Mouse (Mus musculus): Measurements from ENCODE around the gene Gm45618. TPM values are rescaled to one million over a fixed set of nuclear protein-coding genes. Genes with fewer than 3 reads are reported as not detected.
"Not testable (repeated sequence)": the region's sequence is repeated elsewhere in the genome, so short reads cannot be mapped to it uniquely, and the experiment has no call there.

Gm45618 gene
- not detected in 2 replicates for polyA plus RNA-seq (2015; fragmentation: Nextera tagmentation; extraction: Ambion mirVana)

DNA sequence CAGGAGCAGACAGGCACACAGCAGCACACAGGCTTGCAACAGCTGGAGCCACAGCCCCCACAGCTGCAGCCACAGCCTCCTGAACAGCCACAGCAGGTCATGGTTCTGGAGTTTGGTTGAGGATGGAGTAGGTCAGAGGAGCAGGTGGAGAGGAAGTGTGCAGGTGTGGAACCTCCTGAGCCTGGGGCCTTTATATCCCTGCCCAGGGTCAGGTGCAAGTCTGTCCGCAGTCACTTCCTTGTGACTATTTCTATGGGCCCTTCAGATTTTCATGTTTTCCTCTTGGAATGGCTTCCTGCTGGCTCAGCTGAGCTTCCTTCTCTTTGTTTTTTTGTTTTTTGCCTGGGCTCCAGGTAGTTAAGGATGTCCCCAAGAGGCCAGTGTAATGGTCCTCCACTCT lies at the start of gene Gm45618:
TSS of gene Gm45618 (minus strand) at position 101 of the 400 bp plus-strand sequence.
- not testable (repeated sequence) for H3K4me1 ChIP-seq (ENCODE audit: control insufficient read depth, insufficient read depth, low read length); H3K36me3 ChIP-seq (ENCODE audit: control insufficient read depth, insufficient read depth); H3K4me3 ChIP-seq (ENCODE audit: low read length); ATAC-seq (replicated peaks; ENCODE audit: extremely low read depth, insufficient read depth, low FRiP score); H3K9ac ChIP-seq (ENCODE audit: low read length); H3K27ac ChIP-seq (ENCODE audit: low read length); H3K27me3 ChIP-seq (ENCODE audit: control insufficient read depth, insufficient read depth, low read length); H3K4me2 ChIP-seq (ENCODE audit: low read depth, low read length); H3K9me3 ChIP-seq (replicated peaks; ENCODE audit: control insufficient read depth, low read length)
- WGBS = 83% methylated on average over 1 of the region's 1 CpGs

DNA sequence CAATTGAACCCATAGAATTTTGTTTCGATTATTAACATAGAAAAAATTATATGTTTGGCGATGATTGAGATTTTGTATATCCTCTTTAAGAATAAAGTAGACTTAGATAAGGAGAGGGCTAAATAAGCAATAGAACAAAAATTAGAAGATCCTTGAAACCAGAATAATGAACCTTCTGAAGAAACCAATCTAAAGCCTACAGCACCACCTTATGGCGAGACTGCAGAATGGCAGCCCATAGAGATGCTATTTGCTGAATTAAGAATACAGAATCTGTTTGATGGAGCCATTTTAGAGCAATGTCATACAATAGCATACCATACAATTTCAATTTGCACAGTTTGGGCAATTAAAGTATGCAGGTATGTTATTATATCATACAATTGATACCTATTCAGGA lies 49.3 kb upstream of the Gm45618 start:
- H3K27ac ChIP-seq (ENCODE audit: low read length) = no peak overlapping the region
- no peak overlapping the region for H3K9ac ChIP-seq (ENCODE audit: low read length)
- no peaks in the 10 kb centered on the region for H3K27me3 ChIP-seq (ENCODE audit: control insufficient read depth, insufficient read depth, low read length)
- no peaks in the 10 kb centered on the region for H3K9me3 ChIP-seq (replicated peaks; ENCODE audit: control insufficient read depth, low read length)
- ATAC-seq (replicated peaks; ENCODE audit: extremely low read depth, insufficient read depth, low FRiP score) = no peak
- no peak overlapping the region for H3K4me3 ChIP-seq (ENCODE audit: low read length)
- H3K4me1 ChIP-seq (ENCODE audit: control insufficient read depth, insufficient read depth, low read length) = no peaks in the 10 kb centered on the region
- H3K36me3 ChIP-seq (ENCODE audit: control insufficient read depth, insufficient read depth) = no peaks in the 10 kb centered on the region
- WGBS = 40% methylated on average over 3 of the region's 3 CpGs
- H3K4me2 ChIP-seq (ENCODE audit: low read depth, low read length) = no peak overlapping the region

DNA sequence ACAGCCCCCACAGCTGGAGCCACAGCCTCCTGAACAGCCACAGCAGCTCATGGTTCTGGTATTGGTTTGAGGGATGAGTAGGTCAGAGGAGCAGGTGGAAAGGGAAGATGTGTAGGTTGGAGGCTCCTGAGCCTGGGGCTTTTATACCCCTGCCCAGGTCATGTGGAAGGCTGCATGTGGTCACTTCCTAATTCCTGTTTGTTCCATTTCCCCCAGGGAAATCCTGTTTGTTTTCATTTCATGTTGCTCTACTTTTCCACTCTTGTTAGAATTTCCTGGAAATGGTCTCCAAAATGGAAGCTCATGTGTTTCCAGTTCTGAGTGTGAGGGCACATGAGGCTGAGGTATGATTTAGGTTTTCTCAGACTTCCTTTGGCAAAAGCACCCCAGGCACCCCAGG lies 45.1 kb upstream of the Gm45618 start, which contains the start of gene Gm4553:
TSS of gene Gm4553 (minus strand) at position 101 of the 400 bp plus-strand sequence.
- not testable (repeated sequence) for H3K4me3 ChIP-seq (ENCODE audit: low read length); ATAC-seq (replicated peaks; ENCODE audit: extremely low read depth, insufficient read depth, low FRiP score); H3K4me1 ChIP-seq (ENCODE audit: control insufficient read depth, insufficient read depth, low read length); H3K9ac ChIP-seq (ENCODE audit: low read length); H3K27ac ChIP-seq (ENCODE audit: low read length); H3K36me3 ChIP-seq (ENCODE audit: control insufficient read depth, insufficient read depth); H3K9me3 ChIP-seq (replicated peaks; ENCODE audit: control insufficient read depth, low read length); H3K4me2 ChIP-seq (ENCODE audit: low read depth, low read length); H3K27me3 ChIP-seq (ENCODE audit: control insufficient read depth, insufficient read depth, low read length)

DNA sequence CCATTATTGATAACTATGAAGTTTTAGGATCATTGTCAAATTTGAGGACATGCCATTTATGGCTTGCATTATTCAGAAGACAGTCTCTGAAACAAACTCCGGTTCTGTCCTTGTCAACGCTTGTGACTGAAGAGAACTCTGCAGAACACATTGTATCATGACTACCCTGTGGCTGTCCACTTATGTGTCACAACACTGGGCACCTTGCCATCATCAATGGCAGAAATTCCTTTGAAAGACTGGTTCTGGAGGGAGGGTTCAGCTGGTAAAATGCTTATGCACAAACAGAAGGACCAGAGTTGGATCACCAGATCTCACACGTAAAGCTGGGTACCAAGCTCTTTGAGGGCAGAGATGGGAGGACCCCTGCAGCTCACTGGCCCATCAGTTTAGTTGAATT lies 38.8 kb upstream of the Gm45618 start:
- no peak overlapping the region for H3K9ac ChIP-seq (ENCODE audit: low read length)
- no peaks in the 10 kb centered on the region for H3K27me3 ChIP-seq (ENCODE audit: control insufficient read depth, insufficient read depth, low read length)
- H3K27ac ChIP-seq (ENCODE audit: low read length) = no peak overlapping the region
- WGBS = 81% methylated on average over 3 of the region's 3 CpGs
- no peaks in the 10 kb centered on the region for H3K9me3 ChIP-seq (replicated peaks; ENCODE audit: control insufficient read depth, low read length)
- H3K4me2 ChIP-seq (ENCODE audit: low read depth, low read length) = no peak overlapping the region
- ATAC-seq (replicated peaks; ENCODE audit: extremely low read depth, insufficient read depth, low FRiP score) = no peak
- H3K4me1 ChIP-seq (ENCODE audit: control insufficient read depth, insufficient read depth, low read length) = no peaks in the 10 kb centered on the region
- H3K4me3 ChIP-seq (ENCODE audit: low read length) = no peak overlapping the region
- H3K36me3 ChIP-seq (ENCODE audit: control insufficient read depth, insufficient read depth) = no peaks in the 10 kb centered on the region

DNA sequence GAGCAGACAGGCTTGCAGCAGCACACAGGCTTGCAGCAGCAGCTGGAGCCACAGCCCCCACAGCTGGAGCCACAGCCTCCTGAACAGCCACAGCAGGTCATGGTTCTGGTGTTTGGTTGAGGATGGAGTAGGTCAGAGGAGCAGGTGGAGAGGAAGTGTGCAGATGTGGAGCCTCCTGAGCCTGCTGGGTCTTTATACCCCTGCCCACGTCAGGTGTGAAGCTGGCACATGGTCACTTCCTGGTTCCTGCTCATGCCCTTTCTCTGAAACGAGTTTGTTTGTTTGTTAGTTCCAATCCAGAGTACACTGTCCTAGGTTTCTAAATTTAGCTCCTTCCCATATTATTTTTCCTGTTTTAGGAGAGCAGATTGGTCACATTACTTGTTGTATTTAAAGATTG lies 36.5 kb upstream of the Gm45618 start, which contains the start of gene Gm29735:
TSS of gene Gm29735 (minus strand) at position 101 of the 400 bp plus-strand sequence.
- H3K4me1 ChIP-seq (ENCODE audit: control insufficient read depth, insufficient read depth, low read length); H3K4me2 ChIP-seq (ENCODE audit: low read depth, low read length); H3K36me3 ChIP-seq (ENCODE audit: control insufficient read depth, insufficient read depth); ATAC-seq (replicated peaks; ENCODE audit: extremely low read depth, insufficient read depth, low FRiP score); H3K9me3 ChIP-seq (replicated peaks; ENCODE audit: control insufficient read depth, low read length); H3K27ac ChIP-seq (ENCODE audit: low read length); H3K9ac ChIP-seq (ENCODE audit: low read length); H3K4me3 ChIP-seq (ENCODE audit: low read length); H3K27me3 ChIP-seq (ENCODE audit: control insufficient read depth, insufficient read depth, low read length): not testable (repeated sequence)
- WGBS = 41% methylated on average over 2 of the region's 2 CpGs

DNA sequence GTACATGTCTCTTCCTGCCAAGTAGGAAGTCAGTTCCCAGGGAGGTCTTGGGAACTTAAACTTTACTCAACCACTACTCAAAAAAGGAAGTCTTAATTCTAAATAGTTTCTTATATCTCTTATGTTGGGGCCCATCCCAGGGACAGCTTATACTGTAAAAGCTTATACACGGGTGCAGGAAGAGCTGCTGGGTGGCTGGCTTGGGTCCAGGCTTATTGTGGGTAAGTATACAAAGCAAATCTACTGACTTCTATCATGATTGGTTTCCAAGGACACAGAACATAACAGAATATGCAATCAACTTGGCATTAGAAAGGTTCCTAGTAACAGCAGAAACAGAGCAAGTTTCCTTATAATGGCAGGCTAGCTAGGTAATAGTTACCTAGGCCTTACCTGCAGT lies 34.8 kb upstream of the Gm45618 start:
- Histone ChIP-seq H3K27ac (ENCODE audit: low read length) (no peak overlapping the region), H3K9me3 (replicated peaks; ENCODE audit: control insufficient read depth, low read length) (no peaks in the 10 kb centered on the region), H3K4me1 (ENCODE audit: control insufficient read depth, insufficient read depth, low read length) (no peaks in the 10 kb centered on the region), H3K9ac (ENCODE audit: low read length) (no peak overlapping the region), H3K4me3 (ENCODE audit: low read length) (no peak overlapping the region), H3K36me3 (ENCODE audit: control insufficient read depth, insufficient read depth) (no peaks in the 10 kb centered on the region), H3K4me2 (ENCODE audit: low read depth, low read length) (no peak overlapping the region), H3K27me3 (ENCODE audit: control insufficient read depth, insufficient read depth, low read length) (no peaks in the 10 kb centered on the region)
- no peak for ATAC-seq (replicated peaks; ENCODE audit: extremely low read depth, insufficient read depth, low FRiP score)
- 43% methylated on average over 1 of the region's 1 CpGs for WGBS

DNA sequence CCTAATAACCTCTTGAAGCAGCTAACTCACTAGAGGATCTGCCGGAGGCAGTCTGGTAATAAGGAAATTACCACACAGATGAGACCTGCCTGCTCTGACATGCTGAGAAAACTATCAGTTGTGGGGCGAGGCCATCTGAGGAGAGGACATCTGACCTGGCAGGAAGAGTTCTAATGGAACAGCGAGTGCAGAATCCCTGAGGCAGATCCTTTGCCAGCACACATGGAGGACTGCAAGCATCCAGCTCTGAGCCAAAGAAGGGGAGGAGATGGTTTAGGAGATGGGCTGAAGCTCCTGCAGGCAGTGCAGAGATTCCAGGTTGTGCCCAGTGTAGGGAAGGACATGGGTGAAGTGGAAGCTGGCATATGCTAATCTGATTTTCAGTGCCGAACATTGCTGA lies 31.7 kb upstream of the Gm45618 start:
- Histone ChIP-seq H3K27me3 (ENCODE audit: control insufficient read depth, insufficient read depth, low read length) (no peaks in the 10 kb centered on the region), H3K4me1 (ENCODE audit: control insufficient read depth, insufficient read depth, low read length) (no peaks in the 10 kb centered on the region), H3K4me2 (ENCODE audit: low read depth, low read length) (no peak overlapping the region), H3K9ac (ENCODE audit: low read length) (no peak overlapping the region), H3K27ac (ENCODE audit: low read length) (no peak overlapping the region), H3K4me3 (ENCODE audit: low read length) (no peak overlapping the region), H3K36me3 (ENCODE audit: control insufficient read depth, insufficient read depth) (no peaks in the 10 kb centered on the region), H3K9me3 (replicated peaks; ENCODE audit: control insufficient read depth, low read length) (0 out of 2 replicates have a peak, but pooled peaks cover 4% of the 10 kb centered on the region)
- WGBS = 79% methylated on average over 4 of the region's 4 CpGs
- no peak for ATAC-seq (replicated peaks; ENCODE audit: extremely low read depth, insufficient read depth, low FRiP score)

DNA sequence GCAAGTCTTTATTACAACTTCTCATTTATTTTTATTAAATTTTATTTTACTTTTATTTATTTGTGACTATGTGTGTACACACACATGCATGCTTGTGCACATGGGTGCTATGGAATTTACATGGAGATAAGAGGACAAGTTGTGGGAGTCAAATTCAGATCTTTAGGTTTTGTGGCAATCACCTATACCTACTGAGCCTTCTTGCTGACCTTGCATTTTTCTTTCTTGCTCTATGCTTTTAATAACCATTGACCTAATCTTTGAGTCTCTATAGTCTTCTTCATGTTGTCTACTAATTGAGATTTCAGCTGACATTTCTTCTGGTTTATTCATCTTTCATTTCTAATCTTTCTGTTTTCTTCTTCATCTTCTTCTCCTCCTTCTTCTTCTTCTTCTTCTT lies 28.1 kb upstream of the Gm45618 start:
- no peaks in the 10 kb centered on the region for H3K4me1 ChIP-seq (ENCODE audit: control insufficient read depth, insufficient read depth, low read length)
- no peak overlapping the region for H3K27ac ChIP-seq (ENCODE audit: low read length)
- no peak overlapping the region for H3K9ac ChIP-seq (ENCODE audit: low read length)
- H3K4me2 ChIP-seq (ENCODE audit: low read depth, low read length) = no peak overlapping the region
- no peak for ATAC-seq (replicated peaks; ENCODE audit: extremely low read depth, insufficient read depth, low FRiP score)
- peaks cover 4% of the 10 kb centered on the region for H3K27me3 ChIP-seq (ENCODE audit: control insufficient read depth, insufficient read depth, low read length)
- H3K36me3 ChIP-seq (ENCODE audit: control insufficient read depth, insufficient read depth) = no peaks in the 10 kb centered on the region
- H3K4me3 ChIP-seq (ENCODE audit: low read length) = no peak overlapping the region
- 0 out of 2 replicates have a peak, but pooled peaks cover 4% of the 10 kb centered on the region for H3K9me3 ChIP-seq (replicated peaks; ENCODE audit: control insufficient read depth, low read length)

DNA sequence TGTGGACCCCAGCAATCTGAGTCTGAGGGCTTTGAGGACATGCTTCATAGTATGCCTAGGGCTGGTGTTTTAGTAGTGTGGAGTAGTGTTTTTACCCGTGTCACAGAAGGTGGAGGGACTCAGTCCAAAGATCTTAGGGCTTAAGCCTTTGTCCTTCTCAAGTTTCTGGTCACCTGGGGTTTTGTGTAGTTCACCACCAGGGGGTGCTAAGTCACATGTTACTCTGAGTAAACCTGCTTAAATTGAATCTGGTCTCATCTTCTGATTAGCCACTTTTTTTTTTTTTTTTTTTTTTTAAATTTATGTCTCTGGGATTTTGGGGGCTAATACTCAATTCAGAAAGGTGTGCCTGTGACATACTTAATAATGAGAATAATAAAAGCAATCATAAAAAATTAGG lies 25.5 kb upstream of the Gm45618 start:
- H3K9me3 ChIP-seq (replicated peaks; ENCODE audit: control insufficient read depth, low read length) = 0 out of 2 replicates have a peak, but pooled peaks cover 4% of the 10 kb centered on the region
- no peak overlapping the region for H3K27ac ChIP-seq (ENCODE audit: low read length)
- H3K4me1 ChIP-seq (ENCODE audit: control insufficient read depth, insufficient read depth, low read length) = peaks cover 3% of the 10 kb centered on the region; the same call in 1 of the 2 replicates
- H3K4me2 ChIP-seq (ENCODE audit: low read depth, low read length) = no peak overlapping the region
- H3K9ac ChIP-seq (ENCODE audit: low read length) = no peak overlapping the region
- 7% methylated on average over 1 of the region's 1 CpGs for WGBS
- no peak for ATAC-seq (replicated peaks; ENCODE audit: extremely low read depth, insufficient read depth, low FRiP score)
- H3K36me3 ChIP-seq (ENCODE audit: control insufficient read depth, insufficient read depth) = no peaks in the 10 kb centered on the region
- H3K27me3 ChIP-seq (ENCODE audit: control insufficient read depth, insufficient read depth, low read length) = peaks cover 4% of the 10 kb centered on the region
- no peak overlapping the region for H3K4me3 ChIP-seq (ENCODE audit: low read length)
